Mouse (Mus musculus) mouse trophoblast stem cell (cell line): ENCODE data around the gene Gm17482.

Experiments used
- in situ Hi-C, 2 experiments: fragments of 300-500 bp; cut with MseI, MboI; formaldehyde crosslinking; loops; 2 replicates in 1 of 2; 3 replicates in 1 of 2; pipeline ENCODE4 v1.15.1; 2025

Gene Gm17482

GRCm38 (mm10) chr6:115245500-115246058, 18.4 kb downstream of the Gm17482 start:
- in situ Hi-C loops, result loop anchor here in 1 of 2 experiments (10.0 kb wide), 1 partner anchor 289 kb away; no protein-coding TSS in a partner anchor

- in situ Hi-C loops, result no loop called here
Measured at GRCm38 (mm10) chr6:115251531-115251985, 24.4 kb downstream of the Gm17482 start.

GRCm38 (mm10) chr6:115252099-115252873, 25.1 kb downstream of the Gm17482 start, which contains the start of gene Timp4:
TSS of gene Timp4 (minus strand) at chr6:115252205.
- in situ Hi-C loops, result no loop called here

GRCm38 (mm10) chr6:115255171-115255570, 28.0 kb downstream of the Gm17482 start:
- in situ Hi-C loops, result no loop called here

DNA sequence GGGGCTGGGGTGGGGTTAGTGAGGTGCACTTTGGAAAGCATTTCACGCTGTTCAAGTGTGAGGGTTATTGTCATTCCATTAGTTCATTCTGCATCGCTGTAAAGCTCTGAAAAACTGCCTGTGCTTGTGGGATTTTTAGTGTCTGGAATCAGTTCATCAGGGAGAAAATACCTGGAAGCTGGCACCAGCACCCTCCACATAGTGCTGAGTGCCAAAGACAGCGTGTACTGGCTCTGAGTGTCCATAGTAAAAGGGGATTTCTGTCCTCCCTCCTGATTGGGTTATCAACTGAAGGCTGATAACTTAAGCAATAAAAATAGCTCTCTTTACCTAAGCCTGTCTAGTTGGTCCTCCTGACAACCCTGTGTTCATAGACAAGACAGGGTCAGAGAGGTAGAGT, 33.4 kb downstream of the Gm17482 start:
- in situ Hi-C loops, result no loop called here

GRCm38 (mm10) chr6:115266791-115267190, 39.6 kb downstream of the Gm17482 start:
- in situ Hi-C loops, result no loop called here

DNA sequence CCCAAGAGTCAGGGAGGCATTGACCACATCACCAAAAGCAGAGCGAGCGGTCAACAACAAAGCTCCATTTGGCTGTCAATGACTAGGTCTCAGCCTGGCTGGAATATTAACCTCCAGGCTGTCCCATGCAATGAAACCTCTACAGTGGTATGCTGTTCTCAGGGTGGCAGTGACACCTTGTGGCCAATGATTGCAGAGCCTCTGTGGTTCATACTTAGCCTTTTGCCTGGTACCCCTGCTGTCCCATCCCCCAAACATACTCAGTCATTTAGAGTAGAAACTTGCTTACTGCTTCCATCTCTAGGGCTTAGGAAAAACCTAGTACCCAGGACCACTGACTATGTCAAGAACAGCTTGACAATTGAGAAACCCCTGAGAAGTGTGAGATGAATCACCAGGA, 40.8 kb downstream of the Gm17482 start:
- in situ Hi-C loops, result no loop called here

GRCm38 (mm10) chr6:115268551-115269385, 41.6 kb downstream of the Gm17482 start:
- in situ Hi-C loops, result no loop called here

DNA sequence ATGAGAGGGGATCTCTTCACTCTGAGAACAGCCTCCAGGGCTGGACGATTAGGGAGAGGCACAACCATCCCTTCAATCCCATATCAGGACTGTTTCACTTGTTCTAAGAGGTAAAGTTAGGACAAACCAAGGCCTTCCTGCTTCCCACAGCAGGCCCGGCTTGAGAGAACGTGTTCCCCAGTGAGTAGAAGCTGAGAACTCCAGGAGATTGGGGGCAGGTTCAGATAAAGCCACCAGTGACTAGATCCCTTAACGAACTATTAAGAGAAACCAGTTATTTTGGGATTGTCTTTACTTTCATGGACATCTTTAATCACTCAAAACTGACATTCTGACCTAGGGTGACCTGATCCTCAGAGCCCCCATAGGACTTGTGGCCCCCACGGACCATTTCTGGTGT, 42.4 kb downstream of the Gm17482 start:
- in situ Hi-C loops, result no loop called here

GRCm38 (mm10) chr6:115270085-115270484, 42.9 kb downstream of the Gm17482 start:
- in situ Hi-C loops, result no loop called here

DNA sequence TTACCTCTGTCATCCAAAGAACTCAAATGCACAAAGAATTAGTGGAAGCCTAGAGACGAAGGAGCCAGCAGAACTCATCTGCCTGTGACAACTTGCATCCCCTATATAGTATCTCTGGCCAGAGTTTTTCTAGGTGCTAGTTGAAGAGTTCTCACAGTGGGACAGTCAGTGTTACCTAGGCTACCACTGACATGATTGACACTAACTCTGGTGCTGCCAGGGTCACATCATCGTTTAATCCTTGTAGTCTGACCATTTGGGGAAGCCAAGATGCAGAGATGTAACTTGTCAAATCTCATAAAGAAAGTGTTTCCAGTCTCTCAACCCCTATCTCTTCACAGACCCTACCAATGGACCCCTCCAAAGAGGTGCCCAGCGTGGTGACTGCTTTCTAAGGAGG, 44.2 kb downstream of the Gm17482 start:
- in situ Hi-C loops, result no loop called here

- in situ Hi-C loops, result no loop called here
Measured at GRCm38 (mm10) chr6:115271866-115272271, 44.7 kb downstream of the Gm17482 start.

DNA sequence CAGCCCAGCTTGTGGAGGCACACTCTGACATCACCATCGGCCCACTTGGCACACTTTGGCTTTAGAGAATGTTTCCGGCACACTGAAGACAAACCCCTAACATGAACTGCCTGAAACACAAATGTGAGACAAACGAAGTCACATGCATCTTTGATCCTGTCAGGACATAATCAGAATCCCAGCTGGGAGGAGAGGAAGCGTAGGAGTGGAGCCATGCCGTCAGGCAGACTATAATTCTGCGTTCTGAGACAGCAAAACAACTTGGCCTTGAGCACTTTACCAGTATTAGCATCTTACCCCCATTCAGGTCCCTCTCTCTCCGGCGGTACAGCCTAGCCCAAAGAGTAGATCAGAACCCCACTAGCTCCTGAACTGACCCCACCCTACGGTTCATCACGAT, 46.2 kb downstream of the Gm17482 start:
- in situ Hi-C loops, result no loop called here

DNA sequence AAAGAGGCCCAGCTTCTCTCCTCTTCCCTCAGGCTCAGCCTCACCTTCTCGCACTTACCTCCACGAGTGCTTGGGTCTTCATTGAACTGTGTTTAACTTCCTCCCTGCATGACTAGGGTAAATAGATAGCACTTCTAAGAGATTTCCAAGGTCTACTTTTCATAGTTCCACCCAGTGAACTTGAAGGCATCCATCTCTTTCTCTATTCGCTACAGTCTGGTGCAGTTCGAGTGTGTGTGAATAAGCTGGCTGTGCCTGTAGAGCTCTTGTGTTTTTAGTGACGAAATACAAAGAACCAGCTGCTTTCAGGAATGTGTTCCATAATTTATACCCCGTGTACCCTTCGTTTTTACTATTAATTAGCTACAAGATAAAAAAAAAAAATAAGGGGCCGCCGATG, 47.6 kb downstream of the Gm17482 start:
- in situ Hi-C loops, result no loop called here

DNA sequence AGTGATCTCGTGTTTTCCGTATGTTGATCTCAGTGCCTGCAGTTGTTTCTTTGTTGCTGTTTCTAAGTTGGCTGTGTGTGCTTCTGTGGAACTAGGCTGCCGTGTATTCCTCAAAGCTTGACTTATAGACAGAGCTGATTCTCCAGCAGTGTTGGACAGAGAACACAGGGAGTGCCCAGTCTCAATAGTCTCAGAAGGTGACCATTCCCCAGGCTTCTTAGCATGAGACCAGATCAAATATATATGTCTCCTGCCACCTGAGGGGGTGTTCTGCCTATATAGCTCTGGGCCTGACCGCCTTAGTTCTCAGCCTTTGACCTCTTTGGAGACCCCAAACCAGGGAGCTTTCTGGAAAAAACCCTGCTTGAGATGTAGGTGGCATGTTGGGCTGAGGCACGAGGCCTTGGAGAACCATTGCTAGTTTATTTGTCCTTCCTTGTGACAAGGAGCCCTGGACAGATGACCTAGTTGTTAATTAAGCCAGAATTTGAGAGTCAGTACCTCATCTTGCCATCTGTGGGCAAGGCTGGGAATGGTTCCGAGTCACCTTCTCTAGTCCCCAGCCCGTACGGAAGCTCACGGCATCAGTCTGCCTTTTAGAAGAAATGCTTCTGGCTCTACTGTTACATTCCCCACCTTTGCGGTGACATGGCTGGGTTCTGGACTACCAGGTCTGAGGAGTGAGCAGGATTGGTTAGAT, 48.1 kb downstream of the Gm17482 start:
- in situ Hi-C loops, result no loop called here

GRCm38 (mm10) chr6:115278086-115278485, 50.9 kb downstream of the Gm17482 start:
- in situ Hi-C loops, result no loop called here

DNA sequence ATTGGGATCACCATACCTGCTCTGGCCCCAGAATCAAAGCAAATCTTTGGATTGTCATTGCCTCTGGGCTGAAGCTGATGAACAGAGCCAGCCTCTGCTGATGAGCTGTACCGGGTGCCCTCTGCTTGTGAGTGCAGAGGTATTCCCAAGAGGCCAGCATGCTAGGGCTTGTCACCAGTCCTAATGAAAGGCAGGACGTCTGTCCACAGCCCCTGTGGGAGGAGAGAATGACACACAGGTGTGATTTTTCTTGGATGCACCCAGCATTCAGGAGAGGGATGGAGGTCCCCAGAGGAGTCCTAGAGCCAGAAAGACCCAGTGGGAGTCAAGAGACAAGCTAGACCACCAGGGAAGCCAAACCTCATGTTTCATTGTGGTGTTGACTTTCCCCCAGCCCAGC, 52.5 kb downstream of the Gm17482 start:
- in situ Hi-C loops, result no loop called here

DNA sequence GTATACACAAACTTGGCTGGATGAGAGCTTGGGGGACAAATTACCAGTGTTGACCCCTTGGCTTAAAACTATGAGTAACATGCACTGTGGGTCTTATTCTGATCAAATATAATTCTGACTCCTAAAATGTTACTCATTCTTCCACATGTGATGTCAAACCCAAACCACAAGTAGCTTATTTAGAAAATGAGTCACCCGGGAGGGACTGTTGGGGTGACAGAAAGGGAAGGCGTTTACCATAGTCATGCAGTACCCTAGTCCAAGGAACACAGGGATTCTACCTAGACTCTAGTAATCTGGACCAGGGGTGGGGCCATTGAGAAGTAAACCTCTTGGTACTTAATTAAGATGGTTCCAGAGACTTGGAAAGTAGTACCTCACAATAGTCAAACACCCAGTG, 57.0 kb downstream of the Gm17482 start:
- in situ Hi-C loops, result no loop called here

GRCm38 (mm10) chr6:115286441-115286840, 59.3 kb downstream of the Gm17482 start:
- in situ Hi-C loops, result no loop called here

GRCm38 (mm10) chr6:115288223-115288622, 61.1 kb downstream of the Gm17482 start:
- in situ Hi-C loops, result no loop called here

GRCm38 (mm10) chr6:115290561-115290960, 63.4 kb downstream of the Gm17482 start:
- in situ Hi-C loops, result no loop called here

- in situ Hi-C loops, result no loop called here
Measured at GRCm38 (mm10) chr6:115291068-115291467, 63.9 kb downstream of the Gm17482 start.
